Mouse (Mus musculus): ENCODE measurements at regions not wholly inside any gene's neighbourhood (a gene's known extent, or its start where the extent isn't known, plus 50 kb on each side); places are given as distances from the start of the nearest gene placed in this dataset.

DNA sequence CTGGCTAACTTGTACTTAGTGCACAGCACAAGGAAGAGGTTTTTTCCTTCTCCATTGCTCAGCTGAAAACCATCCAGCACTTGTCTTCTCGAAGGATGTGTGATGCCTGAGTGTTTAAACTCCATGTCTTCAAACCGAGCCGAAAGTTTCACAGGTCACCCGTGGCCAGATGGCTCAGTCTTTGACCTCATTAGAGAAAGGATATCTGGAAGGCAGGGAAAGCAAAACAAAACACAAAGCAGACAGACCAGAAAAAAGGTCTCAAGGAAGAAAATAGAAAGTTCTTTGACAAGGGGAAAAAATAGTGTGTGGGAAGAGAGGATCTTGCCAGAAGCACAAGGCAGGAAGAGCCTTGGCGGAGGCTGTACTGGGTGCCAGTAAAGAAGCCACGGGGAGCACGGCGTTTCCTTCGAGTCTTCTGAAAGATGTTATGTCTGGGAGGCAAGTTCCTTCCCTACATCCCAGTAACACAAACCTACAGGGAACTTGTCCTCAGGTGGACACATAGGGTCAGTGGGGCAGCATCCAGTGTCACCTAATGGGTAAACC is 108.9 kb upstream of the Ngf start:
- ATAC-seq (ENCODE audit: low read depth) (no peak), DNase-seq (ENCODE audit: low spot score) (no peak)
- Histone ChIP-seq H3K27ac (replicated peaks; ENCODE audit: low read depth, low read length) (no peak overlapping the region), H3K9me3 (ENCODE audit: control insufficient read depth, low read length) (no peaks in the 10 kb centered on the region), H3K9ac (ENCODE audit: low read depth, low read length) (no peak overlapping the region), H3K4me2 (ENCODE audit: low read depth, low read length) (no peak overlapping the region), H3K27me3 (replicated peaks; ENCODE audit: control insufficient read depth, insufficient read depth, low read length) (no peaks in the 10 kb centered on the region), H3K4me3 (ENCODE audit: low read depth, low read length) (no peak overlapping the region), H3K4me1 (ENCODE audit: control insufficient read depth, insufficient read depth, low read length) (0 out of 2 replicates have a peak, but pooled peaks cover 5% of the 10 kb centered on the region), H3K36me3 (ENCODE audit: control insufficient read depth, insufficient read depth, low read length) (no peaks in the 10 kb centered on the region)
- 67% methylated on average over 9 of the region's 9 CpGs for WGBS

DNA sequence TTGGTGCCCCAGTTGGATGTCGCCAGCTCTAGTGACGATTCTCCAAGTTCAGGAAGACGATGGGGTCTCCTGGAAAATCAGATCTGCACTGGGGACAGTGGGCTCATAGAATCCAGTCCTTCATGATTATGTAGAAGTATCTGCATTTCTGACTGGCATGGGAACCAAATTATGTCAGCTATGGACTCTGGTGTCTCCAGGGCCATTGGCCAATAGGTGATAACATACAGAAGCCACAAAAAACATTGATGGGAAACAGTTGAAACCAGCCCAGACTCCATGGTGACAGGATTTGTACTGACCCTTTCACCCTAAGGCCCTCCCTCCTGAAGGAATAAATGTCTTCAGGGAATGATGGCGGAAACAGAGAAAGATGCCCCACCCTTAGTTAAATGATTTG is 110.9 kb upstream of the Ngf start:
- DNase-seq (ENCODE audit: low spot score) (no peak), ATAC-seq (ENCODE audit: low read depth) (no peak)
- no peaks in the 10 kb centered on the region for H3K9me3 ChIP-seq (ENCODE audit: control insufficient read depth, low read length)
- no peak overlapping the region for H3K27ac ChIP-seq (replicated peaks; ENCODE audit: low read depth, low read length)
- 91% methylated on average over 4 of the region's 4 CpGs for WGBS
- no peak overlapping the region for H3K4me2 ChIP-seq (ENCODE audit: low read depth, low read length)
- H3K4me1 ChIP-seq (ENCODE audit: control insufficient read depth, insufficient read depth, low read length): 0 out of 2 replicates have a peak, but pooled peaks cover 5% of the 10 kb centered on the region
- H3K4me3 ChIP-seq (ENCODE audit: low read depth, low read length): no peak overlapping the region
- no peaks in the 10 kb centered on the region for H3K36me3 ChIP-seq (ENCODE audit: control insufficient read depth, insufficient read depth, low read length)
- H3K27me3 ChIP-seq (replicated peaks; ENCODE audit: control insufficient read depth, insufficient read depth, low read length): no peaks in the 10 kb centered on the region
- no peak overlapping the region for H3K9ac ChIP-seq (ENCODE audit: low read depth, low read length)

DNA sequence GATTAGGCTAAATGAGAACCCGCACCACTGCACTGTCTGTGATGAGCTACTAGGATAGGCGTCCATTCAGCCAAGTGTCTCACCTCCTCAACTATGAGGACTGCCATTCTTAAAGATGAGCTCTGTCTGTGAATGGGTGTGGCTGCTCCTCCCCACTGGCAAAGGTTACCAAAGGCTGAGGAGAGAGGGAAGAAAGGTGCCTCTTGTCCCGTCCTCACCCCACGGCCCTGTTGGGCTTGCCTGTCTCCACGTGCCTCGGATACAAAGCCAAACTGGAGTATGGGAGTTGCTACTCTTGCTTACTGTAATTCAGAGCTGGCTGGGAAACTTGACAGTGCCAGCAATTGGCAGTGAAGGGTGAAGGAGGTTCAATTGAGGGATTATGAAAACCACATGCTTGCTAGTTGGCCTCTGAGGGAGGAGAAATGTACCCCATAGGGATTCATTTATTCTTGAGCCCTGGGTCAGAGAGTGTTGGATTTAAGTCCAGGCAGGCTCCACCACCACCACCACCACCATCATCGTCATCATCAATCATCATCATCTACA is 112.6 kb upstream of the Ngf start:
- DNase-seq (ENCODE audit: low spot score): peak; percentile 79
- peak; percentile 50 for ATAC-seq (ENCODE audit: low read depth)
- no peaks in the 10 kb centered on the region for H3K9me3 ChIP-seq (ENCODE audit: control insufficient read depth, low read length)
- H3K27me3 ChIP-seq (replicated peaks; ENCODE audit: control insufficient read depth, insufficient read depth, low read length): no peaks in the 10 kb centered on the region
- 44% methylated on average over 7 of the region's 7 CpGs for WGBS
- no peaks in the 10 kb centered on the region for H3K36me3 ChIP-seq (ENCODE audit: control insufficient read depth, insufficient read depth, low read length)
- no peak overlapping the region for H3K4me3 ChIP-seq (ENCODE audit: low read depth, low read length)
- H3K4me2 ChIP-seq (ENCODE audit: low read depth, low read length): no peak overlapping the region
- H3K4me1 ChIP-seq (ENCODE audit: control insufficient read depth, insufficient read depth, low read length): 0 out of 2 replicates have a peak, but pooled peaks cover 5% of the 10 kb centered on the region
- no peak overlapping the region for H3K27ac ChIP-seq (replicated peaks; ENCODE audit: low read depth, low read length)
- no peak overlapping the region for H3K9ac ChIP-seq (ENCODE audit: low read depth, low read length)

DNA sequence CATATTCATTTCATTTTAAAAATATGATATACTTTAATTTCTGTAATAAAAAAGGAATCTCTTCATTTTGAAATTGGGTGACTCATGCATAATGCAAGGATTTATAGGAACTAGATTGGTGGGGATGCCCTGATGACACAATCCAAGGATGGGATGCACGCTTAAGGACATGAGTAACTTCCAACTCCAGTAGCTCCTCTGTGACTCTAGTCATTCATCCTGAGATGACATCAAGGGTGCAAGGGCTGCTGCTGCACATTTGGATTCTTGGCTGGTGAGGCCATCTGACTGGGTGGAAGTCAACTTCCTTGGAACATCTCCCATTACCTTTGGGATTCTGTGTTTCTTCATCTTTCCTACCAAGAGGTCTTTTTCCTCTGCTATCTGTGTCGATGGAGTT is 114.4 kb upstream of the Ngf start:
- H3K4me1 ChIP-seq (ENCODE audit: control insufficient read depth, insufficient read depth, low read length): 0 out of 2 replicates have a peak, but pooled peaks cover 5% of the 10 kb centered on the region
- no peak overlapping the region for H3K4me3 ChIP-seq (ENCODE audit: low read depth, low read length)
- H3K27ac ChIP-seq (replicated peaks; ENCODE audit: low read depth, low read length): no peak overlapping the region
- no peak overlapping the region for H3K4me2 ChIP-seq (ENCODE audit: low read depth, low read length)
- DNase-seq (ENCODE audit: low spot score) (no peak), ATAC-seq (ENCODE audit: low read depth) (no peak)
- H3K36me3 ChIP-seq (ENCODE audit: control insufficient read depth, insufficient read depth, low read length): no peaks in the 10 kb centered on the region
- H3K9me3 ChIP-seq (ENCODE audit: control insufficient read depth, low read length): no peaks in the 10 kb centered on the region
- no peak overlapping the region for H3K9ac ChIP-seq (ENCODE audit: low read depth, low read length)
- WGBS: 90% methylated on average over 2 of the region's 2 CpGs
- H3K27me3 ChIP-seq (replicated peaks; ENCODE audit: control insufficient read depth, insufficient read depth, low read length): no peaks in the 10 kb centered on the region

DNA sequence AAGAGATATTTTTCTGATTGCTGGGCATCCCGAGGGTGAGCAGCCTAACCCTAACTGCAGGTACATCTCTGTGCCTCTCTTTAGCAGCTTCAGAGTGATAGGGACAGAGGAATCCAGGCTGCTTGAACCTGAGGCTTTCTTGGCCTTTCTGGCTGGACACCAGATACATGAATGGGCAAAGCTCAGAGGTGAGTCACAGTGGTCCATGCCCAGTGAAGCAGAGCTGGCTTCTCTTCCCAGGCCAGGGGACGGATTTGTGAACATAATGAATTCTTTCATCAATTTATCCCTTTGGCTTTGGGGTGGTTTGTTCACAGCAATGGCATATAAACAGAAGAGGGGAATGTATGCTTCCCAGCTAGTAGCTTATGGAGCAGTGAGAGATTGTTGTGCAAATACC is 114.9 kb upstream of the Ngf start:
- H3K27me3 ChIP-seq (replicated peaks; ENCODE audit: control insufficient read depth, insufficient read depth, low read length): no peaks in the 10 kb centered on the region
- no peak for DNase-seq (ENCODE audit: low spot score)
- H3K9me3 ChIP-seq (ENCODE audit: control insufficient read depth, low read length): no peaks in the 10 kb centered on the region
- H3K9ac ChIP-seq (ENCODE audit: low read depth, low read length): no peak overlapping the region
- no peak overlapping the region for H3K4me2 ChIP-seq (ENCODE audit: low read depth, low read length)
- H3K4me1 ChIP-seq (ENCODE audit: control insufficient read depth, insufficient read depth, low read length): 0 out of 2 replicates have a peak, but pooled peaks cover 5% of the 10 kb centered on the region
- no peak overlapping the region for H3K27ac ChIP-seq (replicated peaks; ENCODE audit: low read depth, low read length)
- 89% methylated on average over 2 of the region's 2 CpGs for WGBS
- H3K4me3 ChIP-seq (ENCODE audit: low read depth, low read length): no peak overlapping the region
- no peaks in the 10 kb centered on the region for H3K36me3 ChIP-seq (ENCODE audit: control insufficient read depth, insufficient read depth, low read length)
- ATAC-seq (ENCODE audit: low read depth): no peak

DNA sequence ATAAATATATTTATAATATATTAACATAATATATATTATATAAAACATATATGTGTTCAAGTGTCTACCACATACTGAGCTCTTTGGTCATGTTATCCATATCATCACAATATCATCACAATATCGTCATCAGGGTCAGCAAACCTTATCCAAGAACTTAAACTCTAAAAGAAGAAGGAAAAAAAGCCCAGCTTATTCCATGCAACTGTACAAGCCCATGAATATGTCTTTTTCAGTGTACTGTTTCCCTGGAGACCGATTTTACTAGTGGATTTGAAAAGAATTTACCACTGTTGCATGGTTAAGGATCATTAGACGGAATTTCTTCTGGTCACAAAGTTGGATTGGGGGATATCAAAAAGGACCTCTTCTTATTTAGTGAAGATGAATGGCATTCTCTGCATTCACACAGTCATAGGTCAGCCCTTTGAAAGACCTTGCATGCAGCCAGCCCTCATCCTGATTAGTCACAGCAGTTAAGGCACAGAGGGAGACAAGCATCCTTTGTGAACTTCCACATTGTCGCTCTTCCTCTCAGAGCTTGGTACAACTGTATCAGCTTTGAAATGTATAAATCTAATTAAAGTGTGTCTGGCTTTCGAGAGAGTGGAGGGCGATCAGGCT is 116.3 kb upstream of the Ngf start:
- H3K36me3 ChIP-seq (ENCODE audit: control insufficient read depth, insufficient read depth, low read length): no peaks in the 10 kb centered on the region
- no peak overlapping the region for H3K27ac ChIP-seq (replicated peaks; ENCODE audit: low read depth, low read length)
- DNase-seq (ENCODE audit: low spot score) (no peak), ATAC-seq (ENCODE audit: low read depth) (no peak; the same call in 1 of the 2 replicates)
- WGBS: 47% methylated on average over 6 of the region's 6 CpGs
- no peaks in the 10 kb centered on the region for H3K27me3 ChIP-seq (replicated peaks; ENCODE audit: control insufficient read depth, insufficient read depth, low read length)
- H3K9ac ChIP-seq (ENCODE audit: low read depth, low read length): no peak overlapping the region
- H3K4me1 ChIP-seq (ENCODE audit: control insufficient read depth, insufficient read depth, low read length): 0 out of 2 replicates have a peak, but pooled peaks cover 5% of the 10 kb centered on the region
- no peak overlapping the region for H3K4me3 ChIP-seq (ENCODE audit: low read depth, low read length)
- H3K9me3 ChIP-seq (ENCODE audit: control insufficient read depth, low read length): no peaks in the 10 kb centered on the region
- H3K4me2 ChIP-seq (ENCODE audit: low read depth, low read length): no peak overlapping the region

DNA sequence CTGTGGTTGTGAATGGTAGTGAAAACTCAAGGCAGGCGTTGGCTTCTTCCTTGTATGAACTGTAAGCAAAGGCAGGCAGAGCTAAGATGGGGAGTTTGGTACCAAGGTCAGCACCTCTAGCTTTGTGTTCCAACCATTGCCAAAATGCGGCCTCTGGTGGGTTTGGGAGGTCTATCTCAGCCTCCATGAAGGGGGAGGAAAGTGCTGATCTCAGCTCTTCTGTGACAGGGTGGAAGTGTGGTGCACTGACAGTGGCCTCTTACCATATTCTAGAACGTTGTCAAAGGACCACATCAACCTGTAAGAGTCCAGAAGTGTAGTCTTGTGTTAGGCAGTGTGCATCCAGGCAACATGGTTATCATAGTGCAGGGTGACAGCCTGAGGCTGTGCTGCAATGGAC is 123.6 kb upstream of the Ngf start:
- Histone ChIP-seq H3K27ac (replicated peaks; ENCODE audit: low read depth, low read length) (no peak overlapping the region), H3K4me1 (ENCODE audit: control insufficient read depth, insufficient read depth, low read length) (peaks cover 6% of the 10 kb centered on the region), H3K4me2 (ENCODE audit: low read depth, low read length) (no peak overlapping the region), H3K27me3 (replicated peaks; ENCODE audit: control insufficient read depth, insufficient read depth, low read length) (no peaks in the 10 kb centered on the region), H3K36me3 (ENCODE audit: control insufficient read depth, insufficient read depth, low read length) (no peaks in the 10 kb centered on the region), H3K4me3 (ENCODE audit: low read depth, low read length) (no peak overlapping the region), H3K9ac (ENCODE audit: low read depth, low read length) (no peak overlapping the region), H3K9me3 (ENCODE audit: control insufficient read depth, low read length) (no peaks in the 10 kb centered on the region)
- DNase-seq (ENCODE audit: low spot score): no peak
- ATAC-seq (ENCODE audit: low read depth): no peak
- 71% methylated on average over 3 of the region's 3 CpGs for WGBS

DNA sequence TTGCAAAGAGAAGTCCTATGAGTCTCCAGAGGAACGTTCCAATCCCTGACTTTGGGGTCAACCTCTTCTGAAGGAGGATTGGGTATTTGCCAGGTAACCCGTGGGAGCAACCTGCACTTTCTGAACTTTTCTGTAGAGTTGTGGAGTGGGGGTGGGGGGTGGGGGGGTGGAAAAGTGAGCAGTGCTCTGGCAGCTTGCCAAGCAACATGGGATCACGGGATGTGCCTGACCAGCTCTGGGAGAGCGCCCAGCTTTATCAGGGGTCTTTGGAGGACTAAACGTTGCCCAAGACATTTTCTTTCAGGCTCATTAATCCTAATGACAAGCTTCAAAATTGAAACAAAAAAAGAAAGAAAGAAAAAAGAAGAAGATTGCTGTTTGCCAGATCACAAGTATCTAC is 124.4 kb upstream of the Ngf start:
- peaks cover 13% of the 10 kb centered on the region for H3K4me1 ChIP-seq (ENCODE audit: control insufficient read depth, insufficient read depth, low read length)
- no peak overlapping the region for H3K4me3 ChIP-seq (ENCODE audit: low read depth, low read length)
- no peaks in the 10 kb centered on the region for H3K27me3 ChIP-seq (replicated peaks; ENCODE audit: control insufficient read depth, insufficient read depth, low read length)
- DNase-seq (ENCODE audit: low spot score): no peak
- no peaks in the 10 kb centered on the region for H3K9me3 ChIP-seq (ENCODE audit: control insufficient read depth, low read length)
- no peak overlapping the region for H3K9ac ChIP-seq (ENCODE audit: low read depth, low read length)
- H3K36me3 ChIP-seq (ENCODE audit: control insufficient read depth, insufficient read depth, low read length): no peaks in the 10 kb centered on the region
- H3K4me2 ChIP-seq (ENCODE audit: low read depth, low read length): no peak overlapping the region
- H3K27ac ChIP-seq (replicated peaks; ENCODE audit: low read depth, low read length): no peak overlapping the region
- ATAC-seq (ENCODE audit: low read depth): no peak
- 70% methylated on average over 5 of the region's 5 CpGs for WGBS

DNA sequence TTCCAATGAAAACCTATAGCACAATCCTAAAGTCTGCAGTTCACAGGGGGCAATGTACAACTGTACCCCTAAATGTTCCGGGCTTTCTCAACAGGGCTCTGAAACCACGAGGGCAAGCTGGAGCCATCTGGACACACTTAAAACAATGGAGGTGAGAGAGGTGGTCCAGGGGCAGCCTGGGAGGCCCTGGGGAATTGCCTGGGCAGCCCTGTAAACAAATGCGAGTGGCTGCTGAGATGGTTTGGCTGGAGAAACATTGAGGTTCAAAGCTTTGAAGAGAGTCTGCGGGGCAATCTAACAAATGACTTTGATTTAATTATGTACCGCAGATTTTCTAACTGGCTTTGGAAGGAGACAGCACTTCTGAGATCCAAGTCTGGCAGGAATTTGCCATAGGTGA is 129.0 kb upstream of the Ngf start:
- H3K9ac ChIP-seq (ENCODE audit: low read depth, low read length): no peak overlapping the region
- H3K4me3 ChIP-seq (ENCODE audit: low read depth, low read length): no peak overlapping the region
- no peaks in the 10 kb centered on the region for H3K36me3 ChIP-seq (ENCODE audit: control insufficient read depth, insufficient read depth, low read length)
- no peaks in the 10 kb centered on the region for H3K27me3 ChIP-seq (replicated peaks; ENCODE audit: control insufficient read depth, insufficient read depth, low read length)
- peaks cover 4% of the 10 kb centered on the region; the same call in 1 of the 2 replicates for H3K9me3 ChIP-seq (ENCODE audit: control insufficient read depth, low read length)
- 14% methylated on average over 5 of the region's 5 CpGs for WGBS
- H3K4me1 ChIP-seq (ENCODE audit: control insufficient read depth, insufficient read depth, low read length): peaks cover 14% of the 10 kb centered on the region
- no peak for ATAC-seq (ENCODE audit: low read depth)
- no peak for DNase-seq (ENCODE audit: low spot score)
- no peak overlapping the region for H3K27ac ChIP-seq (replicated peaks; ENCODE audit: low read depth, low read length)
- no peak overlapping the region for H3K4me2 ChIP-seq (ENCODE audit: low read depth, low read length)
